Mouse (Mus musculus): ENCODE data around the gene Icam4.
"Not testable (repeated sequence)": the region's sequence is repeated elsewhere in the genome, so short reads cannot be mapped to it uniquely, and the experiment has no call there.

Gene Icam4

GRCm38 (mm10) chr9:21029291-21030054 lies at the start of gene Icam4:
Gene Icam4, plus strand, starts transcription at chr9:21029373.
- DNase-seq (ENCODE audit: low spot score), result peak; percentile 79

- no peak for DNase-seq (ENCODE audit: low spot score)
Observed at GRCm38 (mm10) chr9:20979769-20980168, 49.4 kb upstream of the Icam4 start.

- no peak for DNase-seq (ENCODE audit: low spot score)
Observed at GRCm38 (mm10) chr9:20982171-20982570, 47.0 kb upstream of the Icam4 start.

- DNase-seq (ENCODE audit: low spot score), result no peak
Observed at GRCm38 (mm10) chr9:20983169-20983568, 46.0 kb upstream of the Icam4 start.

GRCm38 (mm10) chr9:20986952-20987686 lies 42.1 kb upstream of the Icam4 start:
- peak; percentile 32 for DNase-seq (ENCODE audit: low spot score)

- DNase-seq (ENCODE audit: low spot score), result no peak
Observed at GRCm38 (mm10) chr9:20987953-20988352, 41.2 kb upstream of the Icam4 start.

GRCm38 (mm10) chr9:20990861-20991260 lies 38.3 kb upstream of the Icam4 start:
- DNase-seq (ENCODE audit: low spot score), result peak; percentile 26

GRCm38 (mm10) chr9:20991587-20991986 lies 37.6 kb upstream of the Icam4 start:
- no peak for DNase-seq (ENCODE audit: low spot score)

- DNase-seq (ENCODE audit: low spot score), result no peak
Observed at GRCm38 (mm10) chr9:20993165-20993898, 35.8 kb upstream of the Icam4 start.

GRCm38 (mm10) chr9:20995069-20995468 lies 34.1 kb upstream of the Icam4 start:
- no peak for DNase-seq (ENCODE audit: low spot score)

- no peak for DNase-seq (ENCODE audit: low spot score)
Observed at GRCm38 (mm10) chr9:20997065-20997464, 32.1 kb upstream of the Icam4 start.

- not testable (repeated sequence) for DNase-seq (ENCODE audit: low spot score)
Observed at GRCm38 (mm10) chr9:20998337-20998736, 30.8 kb upstream of the Icam4 start.

- DNase-seq (ENCODE audit: low spot score), result no peak
Observed at GRCm38 (mm10) chr9:21000811-21001210, 28.4 kb upstream of the Icam4 start.

GRCm38 (mm10) chr9:21001651-21002200 lies 27.4 kb upstream of the Icam4 start:
- no peak for DNase-seq (ENCODE audit: low spot score)

- no peak for DNase-seq (ENCODE audit: low spot score)
Observed at GRCm38 (mm10) chr9:21002270-21002626, 26.9 kb upstream of the Icam4 start.

GRCm38 (mm10) chr9:21002627-21003551 lies 26.3 kb upstream of the Icam4 start, which contains the start of gene Mrpl4:
Gene Mrpl4, plus strand, starts transcription at chr9:21002738.
- DNase-seq (ENCODE audit: low spot score), result peak; percentile 82

GRCm38 (mm10) chr9:21007313-21007952 lies 21.7 kb upstream of the Icam4 start:
- DNase-seq (ENCODE audit: low spot score), result no peak

GRCm38 (mm10) chr9:21008007-21008406 lies 21.2 kb upstream of the Icam4 start:
- DNase-seq (ENCODE audit: low spot score), result no peak

- no peak for DNase-seq (ENCODE audit: low spot score)
Observed at GRCm38 (mm10) chr9:21010362-21010761, 18.8 kb upstream of the Icam4 start.

GRCm38 (mm10) chr9:21010939-21011541 lies 18.1 kb upstream of the Icam4 start:
- not testable (repeated sequence) for DNase-seq (ENCODE audit: low spot score)
